Mouse (Mus musculus) regulatory T cell (primary cell): ENCODE data around the gene Drd2.

Experiments used
- in situ Hi-C: fragments of 300-600 bp; cut with MboI, MseI; formaldehyde crosslinking; loops from one replicate; pipeline ENCODE4 v1.15.1; 2025; ENCODE audit warnings: high pct_unique_total_duplicates

Drd2 gene

DNA sequence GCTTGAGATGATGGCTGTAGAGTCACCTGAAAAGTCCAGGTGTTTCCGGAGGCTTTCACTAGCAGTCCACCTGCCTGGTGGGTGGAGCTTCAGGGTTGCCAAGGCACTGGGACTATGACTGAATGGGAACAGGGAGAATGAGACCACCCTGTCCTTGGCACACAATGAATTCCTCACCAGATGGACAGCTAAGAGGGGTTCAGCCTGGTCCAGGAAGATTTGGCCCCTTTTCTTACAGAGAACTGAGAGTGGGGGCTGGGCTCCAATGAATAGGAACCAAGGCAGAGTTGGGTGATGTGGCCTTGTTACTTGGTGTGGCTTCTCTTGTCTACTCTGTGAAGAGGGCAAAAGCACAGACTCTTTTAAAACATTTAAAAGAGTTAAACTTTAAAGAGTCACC lies 112.0 kb downstream of the Drd2 start:
- in situ Hi-C loops: no loop called here

DNA sequence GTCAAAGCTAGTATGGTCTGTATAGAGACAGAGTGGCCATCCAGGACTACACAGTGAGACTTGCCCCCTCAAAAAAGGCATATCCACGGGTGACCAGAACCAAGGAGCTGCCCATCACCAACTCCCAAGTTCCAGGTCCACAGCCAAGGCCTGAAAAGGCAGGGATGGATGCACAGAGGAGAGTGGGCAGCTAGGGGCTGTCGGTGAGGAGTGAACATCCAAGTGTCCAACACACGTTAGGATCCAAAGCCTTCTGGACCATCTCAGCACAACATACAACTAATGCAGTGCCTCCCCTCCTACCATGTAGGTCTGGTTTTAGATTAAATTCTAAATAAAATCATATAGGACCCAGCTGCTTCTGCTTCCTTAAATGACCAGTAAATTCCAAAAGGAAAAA lies 115.7 kb downstream of the Drd2 start:
- in situ Hi-C loops: no loop called here
